In genomic region chr15:100070021-100070420, GRCm38 (mm10) we compare ENCODE assay signal across 16 mouse cellular contexts. TPM values are rescaled to one million over a fixed set of nuclear protein-coding genes. Genes with fewer than 3 reads are reported as not detected.
DNase-seq lines count a peak whose midpoint lies in the region; ATAC-seq lines count a peak whose summit lies in the region.
"Had no signal": no experiment of that assay in that cellular context is flagged by ENCODE, and none has a peak within 500 bp of the region (broad histone marks: within the 10 kb centered on the region; RNA-seq: fewer than 3 reads in every experiment).

No protein-coding gene starts in this region.

- no peak for DNase-seq in frontal cortex, postnatal 10 days (ENCODE audit: low spot score in 2 of 2)
- DNase-seq in left cerebral cortex, adult 18-20 months (ENCODE audit: low spot score in 2 of 2): peak; percentile 34 to 40
- DNase-seq in left cerebral cortex, postnatal 4 days: no peak
- DNase-seq in brain, adult 2 months (ENCODE audit: low read depth, low spot score): peak; percentile 80
- no peak for DNase-seq in neural tube, embryonic 10.5 days (ENCODE audit: extremely low spot score, low spot score)
- DNase-seq: adrenal gland, adult 8-10 months; adrenal gland, postnatal 25 days; cerebellum, adult 18-20 months; cerebellum, adult 9-10 months; cerebellum, postnatal 14 days; gastrocnemius, adult 2 months; gastrocnemius, postnatal 14 days; heart, adult 11 months had no signal

- intact Hi-C loops in left cerebral cortex, postnatal 4 days (cut with DNase I): no loop called here

- peak; percentile 68 for ATAC-seq in frontal cortex, adult (ENCODE audit: low TSS enrichment)
- ATAC-seq: activated CD4-positive, CD25-positive, alpha-beta regulatory T cell, adult 4 months; forebrain, embryonic 15.5 days had no signal

RNA-seq across cellular contexts. Expression of gene Dip2b, which starts 31.6 kb away (rescaled TPM):
- 10 to 100 TPM; 59.9 to 63.5 TPM for total RNA-seq in left cerebral cortex, adult 18-20 months (2021)
- total RNA-seq in left cerebral cortex, postnatal 4 days (2021): 10 to 100 TPM; 57.2 to 60.6 TPM

Comparison
In these comparisons a context has a peak if more than half of its experiments do, and no peak if none do; other contexts are left out.
1. DNase-seq: peak in left cerebral cortex, adult 18-20 months (2 of 2) and brain, adult 2 months (single experiment); none in frontal cortex, postnatal 10 days (0 of 2), left cerebral cortex, postnatal 4 days (single experiment) and neural tube, embryonic 10.5 days (single experiment).